Mouse (Mus musculus) thymus, adult 2 months (tissue): Measurements from ENCODE around the gene Glis3. TPM values are rescaled to one million over a fixed set of nuclear protein-coding genes. Genes with fewer than 3 reads are reported as not detected.

Experiments
- DNase-seq: peaks from one replicate; pipeline ENCODE4 v3.0.0; 2021
- H3K27ac ChIP-seq: fragments of 200-500 bp; 2 replicates; pipeline ENCODE4 v1.5.1; 2012; ENCODE audit warnings: low read length, control low read depth; ENCODE audit not compliant: control insufficient read depth, insufficient read depth
- H3K27me3 ChIP-seq: fragments of 200-500 bp; 2 replicates; pipeline ENCODE4 v1.6.1; 2012; ENCODE audit warnings: mild to moderate bottlenecking, low read length, moderate library complexity, mixed read lengths; ENCODE audit not compliant: control insufficient read depth, insufficient read depth
- H3K36me3 ChIP-seq: fragments of 200-500 bp; 2 replicates; pipeline ENCODE4 v1.6.1; 2012; ENCODE audit warnings: mild to moderate bottlenecking, low read length, moderate library complexity; ENCODE audit not compliant: control insufficient read depth, insufficient read depth
- H3K4me1 ChIP-seq: fragments of 200-500 bp; replicated peaks from 2 replicates; pipeline ENCODE4 v1.6.1; 2012; ENCODE audit warnings: low read length; ENCODE audit not compliant: control insufficient read depth, insufficient read depth
- H3K4me3 ChIP-seq: fragments of 200-500 bp; 2 replicates; pipeline ENCODE4 v1.5.1; 2012; ENCODE audit warnings: mild to moderate bottlenecking, low read length, control low read depth, moderate library complexity; ENCODE audit not compliant: control insufficient read depth, insufficient read depth
- CTCF ChIP-seq: fragments of 200-500 bp; IDR thresholded peaks from 2 replicates; pipeline ENCODE4 v1.5.1; 2012; ENCODE audit warnings: mild to moderate bottlenecking, control low read depth, low read length, moderate library complexity, borderline replicate concordance; ENCODE audit not compliant: control insufficient read depth, poor library complexity, insufficient read depth; ENCODE audit errors: extremely low read depth
- POLR2A ChIP-seq: fragments of 200-500 bp; IDR thresholded peaks from 2 replicates; pipeline ENCODE4 v1.6.1; 2012; ENCODE audit warnings: mild to moderate bottlenecking, low read length, control low read depth, moderate library complexity; ENCODE audit not compliant: control insufficient read depth, poor library complexity, insufficient read depth; ENCODE audit errors: extremely low read depth
- WGBS: fragments of 180-500 bp; shearing (Covaris S2); methylation state at CpG from one replicate; pipeline ENCODE4 v1.1.7; 2018; 5-methylcytosine and 5-hydroxymethylcytosine counted together
- polyA plus RNA-seq: library from polyadenylated mRNA; depleted of rRNA; stranded (reverse); fragments of >200 nt; gene quantifications from 2 replicates; pipeline ENCODE4 v1.2.3, GENCODE M21; 2012

Gene Glis3
- polyA plus RNA-seq, 1 experiment: 1.8 TPM

GRCm38 (mm10) chr19:28714674-28715073 is 34.8 kb upstream of the Glis3 start:
- no peaks in the 10 kb centered on the region for H3K4me1 ChIP-seq
- TF ChIP-seq POLR2A: no peak
- TF ChIP-seq CTCF: no peak
- H3K36me3 ChIP-seq: no peaks in the 10 kb centered on the region
- no peaks in the 10 kb centered on the region for H3K27me3 ChIP-seq
- H3K27ac ChIP-seq: no peak overlapping the region
- DNase-seq: no peak
- 93% methylated on average over 4 of the region's 4 CpGs for WGBS
- H3K4me3 ChIP-seq: no peak overlapping the region

GRCm38 (mm10) chr19:28697718-28698117 is 17.8 kb upstream of the Glis3 start:
- DNase-seq: no peak
- 82% methylated on average over 3 of the region's 3 CpGs for WGBS
- Histone ChIP-seq H3K27me3 (no peaks in the 10 kb centered on the region), H3K36me3 (no peaks in the 10 kb centered on the region), H3K4me1 (no peaks in the 10 kb centered on the region), H3K27ac (no peak overlapping the region), H3K4me3 (no peak overlapping the region)
- no peak for TF ChIP-seq POLR2A
- no peak for TF ChIP-seq CTCF

GRCm38 (mm10) chr19:28686398-28686797 is 6.5 kb upstream of the Glis3 start:
- 89% methylated on average over 4 of the region's 4 CpGs for WGBS
- Histone ChIP-seq H3K27me3 (no peaks in the 10 kb centered on the region; the same call in 1 of the 2 replicates), H3K4me1 (no peaks in the 10 kb centered on the region), H3K36me3 (no peaks in the 10 kb centered on the region), H3K27ac (no peak overlapping the region), H3K4me3 (no peak overlapping the region)
- no peak for TF ChIP-seq POLR2A
- no peak for TF ChIP-seq CTCF
- DNase-seq: no peak

GRCm38 (mm10) chr19:28685484-28685883 is 5.6 kb upstream of the Glis3 start:
- H3K27ac ChIP-seq: no peak overlapping the region
- no peak overlapping the region for H3K4me3 ChIP-seq
- no peaks in the 10 kb centered on the region for H3K4me1 ChIP-seq
- no peaks in the 10 kb centered on the region; the same call in 1 of the 2 replicates for H3K27me3 ChIP-seq
- WGBS: 96% methylated on average over 4 of the region's 4 CpGs
- no peak for TF ChIP-seq CTCF
- no peak for DNase-seq
- no peaks in the 10 kb centered on the region for H3K36me3 ChIP-seq

GRCm38 (mm10) chr19:28684347-28684746 is 4.5 kb upstream of the Glis3 start:
- DNase-seq: no peak
- Histone ChIP-seq H3K4me3 (no peak overlapping the region), H3K4me1 (peaks cover 3% of the 10 kb centered on the region), H3K36me3 (no peaks in the 10 kb centered on the region), H3K27ac (no peak overlapping the region), H3K27me3 (peaks cover 5% of the 10 kb centered on the region; the same call in 1 of the 2 replicates)
- TF ChIP-seq CTCF (no peak), POLR2A (no peak)
- WGBS: 87% methylated on average over 6 of the region's 6 CpGs

DNA sequence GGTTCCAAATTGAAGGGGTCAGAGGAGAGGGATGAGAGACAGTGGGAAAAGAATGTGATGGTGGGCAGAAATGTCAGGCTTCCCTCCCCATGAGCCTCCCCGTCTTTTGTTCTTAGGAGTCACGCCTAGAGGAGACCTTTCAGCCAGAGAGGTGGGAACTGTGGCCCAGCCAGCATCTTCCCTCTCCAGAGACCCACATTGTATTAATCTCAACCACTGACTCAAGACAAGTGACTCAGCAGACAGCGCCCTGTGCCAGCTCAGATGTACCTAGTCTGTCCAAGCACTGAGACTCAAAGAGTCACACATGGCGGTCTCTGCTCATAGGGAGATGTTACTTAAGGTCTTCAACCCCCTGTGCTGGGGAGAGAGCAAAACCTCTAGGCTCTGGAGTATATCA is 3.5 kb upstream of the Glis3 start:
- Histone ChIP-seq H3K4me1 (peaks cover 3% of the 10 kb centered on the region), H3K27ac (no peak overlapping the region), H3K27me3 (peaks cover 5% of the 10 kb centered on the region; the same call in 1 of the 2 replicates), H3K4me3 (no peak overlapping the region), H3K36me3 (no peaks in the 10 kb centered on the region)
- TF ChIP-seq CTCF (no peak), POLR2A (no peak)
- WGBS: 95% methylated on average over 4 of the region's 4 CpGs
- no peak for DNase-seq

- H3K36me3 ChIP-seq: no peaks in the 10 kb centered on the region
- TF ChIP-seq CTCF: no peak
- no peak for TF ChIP-seq POLR2A
- WGBS: 1% methylated on average over 28 of the region's 28 CpGs
- DNase-seq: peak; percentile 36
- H3K4me3 ChIP-seq: peak overlapping the region; percentile 82
- H3K4me1 ChIP-seq: peaks cover 13% of the 10 kb centered on the region
- H3K27me3 ChIP-seq: peaks cover 5% of the 10 kb centered on the region; the same call in 1 of the 2 replicates
- H3K27ac ChIP-seq: no peak overlapping the region
These were observed 544 bp downstream of the Glis3 start for GRCm38 (mm10) chr19:28679291-28679775.
